Mouse (Mus musculus) embryonic facial prominence, embryonic 13.5 days (tissue): Measurements from ENCODE around the gene Rims1. TPM values are rescaled to one million over a fixed set of nuclear protein-coding genes. Genes with fewer than 3 reads are reported as not detected.

Experiments
- ATAC-seq: fragments of 200-750 bp; cut with Nextera tagmentation; 2 replicates; pipeline ENCODE4 v1.8.0; 2017; ENCODE audit warnings: low read depth; ENCODE audit not compliant: insufficient number of reproducible peaks, insufficient read depth, low FRiP score, low TSS enrichment
- H3K27ac ChIP-seq: fragments of 300-500 bp; sonication (generic); 2 replicates; pipeline ENCODE4 v1.5.1; 2015; ENCODE audit warnings: moderate library complexity, mild to moderate bottlenecking, inconsistent platforms
- H3K27me3 ChIP-seq: fragments of 300-500 bp; sonication (generic); 2 replicates; pipeline ENCODE4 v1.6.1; 2015; ENCODE audit warnings: mild to moderate bottlenecking, inconsistent platforms
- H3K36me3 ChIP-seq: fragments of 300-500 bp; sonication (generic); 2 replicates; pipeline ENCODE4 v1.6.1; 2015; ENCODE audit warnings: mild to moderate bottlenecking, inconsistent platforms
- H3K4me1 ChIP-seq: fragments of 300-500 bp; sonication (generic); 2 replicates; pipeline ENCODE4 v1.6.1; 2015; ENCODE audit warnings: inconsistent platforms
- H3K4me2 ChIP-seq: fragments of 300-500 bp; sonication (generic); 2 replicates; pipeline ENCODE4 v1.6.1; 2015; ENCODE audit warnings: moderate library complexity, mild to moderate bottlenecking, inconsistent platforms
- H3K4me3 ChIP-seq: fragments of 300-500 bp; sonication (generic); 2 replicates; pipeline ENCODE4 v1.5.1; 2015; ENCODE audit warnings: mild to moderate bottlenecking, inconsistent platforms
- H3K9ac ChIP-seq: fragments of 300-500 bp; sonication (generic); 2 replicates; pipeline ENCODE4 v1.6.1; 2015; ENCODE audit warnings: mild to moderate bottlenecking, inconsistent platforms
- H3K9me3 ChIP-seq: fragments of 300-500 bp; sonication (generic); 2 replicates; pipeline ENCODE4 v1.6.1; 2016; ENCODE audit warnings: inconsistent platforms
- WGBS: fragments of 180-500 bp; shearing (Covaris S2); methylation state at CpG from one replicate; pipeline ENCODE4 v1.1.7; 2015; ENCODE audit warnings: mixed read lengths; 5-methylcytosine and 5-hydroxymethylcytosine counted together
- polyA plus RNA-seq: library from polyadenylated mRNA; unstranded; fragments of >200 nt; fragmentation: Nextera tagmentation; extraction: Ambion mirVana; gene quantifications from 2 replicates; pipeline ENCODE4 v1.2.1, GENCODE M21; 2015

Rims1 gene
- polyA plus RNA-seq, 1 experiment from 2014 or later: 1.6 TPM

DNA sequence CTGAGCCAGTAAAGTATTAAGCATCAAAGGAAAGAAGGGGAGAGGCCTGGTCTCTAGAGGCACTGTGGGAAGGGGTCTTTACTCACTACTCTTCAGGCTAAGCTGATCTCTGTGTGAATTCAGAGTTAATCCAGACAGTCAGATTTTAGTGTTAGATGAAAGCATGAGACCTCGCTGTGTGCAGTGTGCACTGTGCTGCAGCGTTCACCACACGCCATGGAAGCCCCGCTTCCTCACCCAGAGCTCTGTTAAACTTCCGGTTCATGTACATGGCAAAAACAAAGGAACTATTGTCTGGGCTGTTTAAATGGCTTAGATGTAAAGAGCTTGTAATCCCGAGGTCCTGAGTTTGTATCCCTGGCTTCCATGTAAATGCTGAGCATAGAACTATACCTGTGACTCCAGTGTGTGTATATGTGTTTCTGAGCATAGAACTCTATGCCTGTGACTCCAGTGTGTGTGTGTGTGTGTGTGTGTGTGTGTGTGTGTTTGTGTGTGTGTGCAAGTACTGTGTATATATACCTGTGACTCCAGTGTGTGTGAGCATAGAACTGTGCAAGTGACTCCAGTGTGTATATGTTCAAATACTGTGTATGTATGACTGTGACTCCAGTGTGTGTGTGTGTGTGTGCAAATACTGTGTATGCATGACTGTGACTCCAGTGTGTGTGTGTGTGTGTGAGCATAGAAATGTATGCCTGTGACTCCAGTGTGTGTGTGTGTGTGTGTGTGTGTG, 484.7 kb downstream of the Rims1 start:
- H3K4me1 ChIP-seq: no peaks in the 10 kb centered on the region
- no peak overlapping the region for H3K27ac ChIP-seq
- H3K27me3 ChIP-seq: no peaks in the 10 kb centered on the region
- ATAC-seq: no peak
- no peak overlapping the region for H3K4me3 ChIP-seq
- H3K9ac ChIP-seq: no peak overlapping the region
- H3K9me3 ChIP-seq: no peaks in the 10 kb centered on the region
- 27% methylated on average over 6 of the region's 6 CpGs for WGBS
- H3K36me3 ChIP-seq: no peaks in the 10 kb centered on the region
- H3K4me2 ChIP-seq: no peak overlapping the region

DNA sequence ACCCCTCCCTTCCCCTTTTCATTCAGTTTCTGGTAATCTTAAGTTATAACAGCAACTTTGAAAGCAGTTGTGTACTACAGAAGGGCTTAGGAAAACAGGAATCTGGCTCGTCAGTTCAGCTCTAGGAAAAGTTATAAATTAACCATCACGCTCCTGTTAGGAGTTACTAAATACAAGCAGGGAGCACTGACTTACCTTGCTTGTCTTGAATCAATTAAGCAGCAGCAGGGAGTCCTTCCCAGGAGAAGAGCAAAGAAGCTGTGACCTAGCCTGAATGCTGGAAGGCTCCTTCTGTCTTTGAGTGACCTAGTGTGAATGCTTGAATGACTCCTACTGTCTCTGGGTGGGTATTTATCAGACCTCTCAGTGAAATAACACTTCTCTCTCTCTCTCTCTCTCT, 490.3 kb downstream of the Rims1 start:
- ATAC-seq: no peak
- H3K9me3 ChIP-seq: no peaks in the 10 kb centered on the region
- H3K27me3 ChIP-seq: no peaks in the 10 kb centered on the region
- no peak overlapping the region for H3K4me2 ChIP-seq
- no peak overlapping the region for H3K9ac ChIP-seq
- WGBS: 19% methylated on average over 2 of the region's 2 CpGs
- H3K4me1 ChIP-seq: no peaks in the 10 kb centered on the region
- no peak overlapping the region for H3K4me3 ChIP-seq
- no peak overlapping the region for H3K27ac ChIP-seq
- no peaks in the 10 kb centered on the region for H3K36me3 ChIP-seq

DNA sequence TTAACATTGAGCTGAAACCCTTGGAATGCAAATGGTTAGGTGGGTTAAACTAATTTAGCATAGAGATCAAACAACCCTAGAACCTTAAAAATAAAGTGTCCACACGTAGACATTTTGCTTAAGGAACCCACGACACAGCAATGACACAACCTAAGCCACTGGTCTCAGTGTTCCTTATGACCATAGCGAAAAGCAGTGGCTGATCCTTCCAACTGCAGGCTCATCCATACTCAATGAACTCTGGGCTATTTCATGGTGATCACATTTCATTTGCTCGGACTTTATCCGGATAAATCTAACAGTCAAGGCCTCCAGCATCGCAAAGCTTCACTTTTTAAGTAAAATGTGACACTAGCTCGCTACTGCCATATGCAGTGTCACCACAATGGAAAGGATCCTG, 494.3 kb downstream of the Rims1 start:
- no peak for ATAC-seq
- no peak overlapping the region for H3K9ac ChIP-seq
- H3K4me3 ChIP-seq: no peak overlapping the region
- no peaks in the 10 kb centered on the region for H3K9me3 ChIP-seq
- H3K4me1 ChIP-seq: no peaks in the 10 kb centered on the region
- no peak overlapping the region for H3K4me2 ChIP-seq
- no peak overlapping the region for H3K27ac ChIP-seq
- H3K36me3 ChIP-seq: no peaks in the 10 kb centered on the region
- H3K27me3 ChIP-seq: no peaks in the 10 kb centered on the region
- WGBS: 74% methylated on average over 7 of the region's 7 CpGs

- no peak overlapping the region for H3K27ac ChIP-seq
- H3K36me3 ChIP-seq: no peaks in the 10 kb centered on the region
- no peak overlapping the region for H3K9ac ChIP-seq
- H3K27me3 ChIP-seq: no peaks in the 10 kb centered on the region
- 78% methylated on average over 5 of the region's 5 CpGs for WGBS
- ATAC-seq: no peak
- no peaks in the 10 kb centered on the region for H3K4me1 ChIP-seq
- no peak overlapping the region for H3K4me3 ChIP-seq
- no peak overlapping the region for H3K4me2 ChIP-seq
- no peaks in the 10 kb centered on the region for H3K9me3 ChIP-seq
Measured at GRCm38 (mm10) chr1:22306519-22306918, 499.3 kb downstream of the Rims1 start.

DNA sequence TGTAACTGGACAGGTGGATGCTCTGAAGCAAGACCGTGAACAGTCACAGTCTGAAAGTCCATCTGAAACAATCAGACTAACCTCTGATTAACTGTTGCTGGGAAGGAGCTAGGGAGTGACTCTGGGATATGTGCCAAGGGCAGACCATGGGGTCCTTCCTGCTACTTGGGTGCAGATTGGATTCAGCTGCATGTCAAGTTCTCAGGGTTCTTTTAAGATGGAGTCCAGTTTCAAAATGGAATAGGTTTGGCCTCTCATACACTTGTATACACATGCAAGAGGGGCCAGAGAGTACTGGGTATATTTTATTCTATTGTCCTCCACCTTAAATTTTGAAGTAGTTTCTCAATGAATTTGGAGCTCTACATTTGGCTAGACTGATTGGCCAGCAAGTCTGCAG, 499.9 kb downstream of the Rims1 start:
- Histone ChIP-seq H3K36me3 (no peaks in the 10 kb centered on the region), H3K27me3 (no peaks in the 10 kb centered on the region), H3K27ac (no peak overlapping the region), H3K9me3 (no peaks in the 10 kb centered on the region), H3K4me1 (no peaks in the 10 kb centered on the region), H3K9ac (no peak overlapping the region), H3K4me2 (no peak overlapping the region), H3K4me3 (no peak overlapping the region)
- no peak for ATAC-seq
- 86% methylated on average over 1 of the region's 1 CpGs for WGBS

DNA sequence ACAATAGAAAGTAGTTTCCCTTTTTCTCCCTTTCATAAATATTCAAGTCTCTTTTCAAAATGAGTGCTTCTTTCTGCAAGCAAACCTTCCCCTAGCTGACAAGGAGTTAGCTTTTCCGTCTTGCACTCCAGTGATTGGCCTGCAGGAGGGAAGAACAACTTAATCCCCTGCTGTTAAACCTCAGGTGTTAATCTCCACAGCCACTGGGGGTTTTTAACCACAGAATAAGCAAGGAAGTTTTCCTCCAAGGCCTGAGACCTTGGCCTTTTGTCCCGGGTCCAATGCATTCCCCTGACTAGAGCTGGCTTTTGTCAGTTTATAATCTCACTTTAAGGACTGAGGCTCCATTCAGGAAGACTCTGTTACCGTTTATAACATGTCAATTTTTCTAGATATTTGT, 511.8 kb downstream of the Rims1 start:
- WGBS: 17% methylated on average over 3 of the region's 3 CpGs
- Histone ChIP-seq H3K4me2 (no peak overlapping the region), H3K9me3 (no peaks in the 10 kb centered on the region), H3K9ac (no peak overlapping the region), H3K4me3 (no peak overlapping the region), H3K27me3 (no peaks in the 10 kb centered on the region), H3K36me3 (no peaks in the 10 kb centered on the region), H3K4me1 (no peaks in the 10 kb centered on the region), H3K27ac (no peak overlapping the region)
- no peak for ATAC-seq

GRCm38 (mm10) chr1:22293310-22293709, 512.5 kb downstream of the Rims1 start:
- Histone ChIP-seq H3K4me3 (no peak overlapping the region), H3K27me3 (no peaks in the 10 kb centered on the region), H3K36me3 (no peaks in the 10 kb centered on the region), H3K9me3 (no peaks in the 10 kb centered on the region), H3K9ac (no peak overlapping the region), H3K4me1 (no peaks in the 10 kb centered on the region), H3K27ac (no peak overlapping the region), H3K4me2 (no peak overlapping the region)
- no peak for ATAC-seq
- 84% methylated on average over 2 of the region's 2 CpGs for WGBS

GRCm38 (mm10) chr1:22286807-22287206, 519.0 kb downstream of the Rims1 start:
- WGBS: 72% methylated on average over 2 of the region's 2 CpGs
- no peak for ATAC-seq
- Histone ChIP-seq H3K9me3 (no peaks in the 10 kb centered on the region), H3K4me2 (no peak overlapping the region), H3K4me1 (no peaks in the 10 kb centered on the region), H3K36me3 (no peaks in the 10 kb centered on the region), H3K27ac (no peak overlapping the region), H3K9ac (no peak overlapping the region), H3K27me3 (no peaks in the 10 kb centered on the region), H3K4me3 (no peak overlapping the region)

DNA sequence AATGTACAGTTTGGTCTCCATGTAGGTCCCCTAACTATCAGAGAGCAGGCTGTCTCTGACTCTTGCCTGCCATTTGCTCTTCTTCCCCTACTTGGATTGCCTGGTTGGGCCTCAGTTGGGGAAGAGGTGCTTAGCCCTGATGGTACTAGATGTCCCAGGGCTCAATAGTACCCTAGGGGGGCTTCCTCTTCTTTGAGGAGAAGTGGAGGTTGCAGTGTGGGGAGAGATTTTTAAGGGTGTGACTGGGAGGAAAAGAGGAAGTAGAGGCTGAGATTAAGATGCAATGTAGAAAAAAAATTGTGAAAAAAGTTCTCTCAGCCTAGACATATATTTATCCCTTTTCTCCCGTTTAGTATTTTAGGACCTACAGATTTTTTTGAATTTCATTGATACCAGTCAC, 525.8 kb downstream of the Rims1 start:
- H3K9me3 ChIP-seq: no peaks in the 10 kb centered on the region
- no peaks in the 10 kb centered on the region for H3K4me1 ChIP-seq
- WGBS: 86% methylated on average over 1 of the region's 1 CpGs
- no peak for ATAC-seq
- no peaks in the 10 kb centered on the region for H3K36me3 ChIP-seq
- H3K27me3 ChIP-seq: no peaks in the 10 kb centered on the region
- no peak overlapping the region for H3K4me3 ChIP-seq
- H3K4me2 ChIP-seq: no peak overlapping the region
- no peak overlapping the region for H3K27ac ChIP-seq
- H3K9ac ChIP-seq: no peak overlapping the region

DNA sequence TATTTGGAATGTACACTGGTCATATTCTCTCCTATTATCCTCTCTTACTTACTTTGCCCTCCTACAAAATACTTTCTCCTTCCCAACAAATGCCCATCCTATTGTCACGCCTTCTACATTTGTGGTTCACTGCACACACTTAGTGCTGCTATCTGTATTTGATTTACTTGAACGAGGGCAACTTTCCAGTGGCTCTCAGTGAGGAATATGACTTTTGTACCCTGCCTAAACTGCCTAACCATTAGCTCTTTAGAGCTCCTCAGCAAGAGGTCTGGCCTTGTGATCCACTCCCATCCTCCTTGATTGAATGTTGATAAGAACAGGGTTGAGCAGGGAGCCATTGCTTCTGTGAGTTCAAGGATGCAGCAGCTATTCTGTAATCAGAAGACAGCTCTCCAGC, 531.7 kb downstream of the Rims1 start:
- WGBS: 72% methylated on average over 2 of the region's 2 CpGs
- Histone ChIP-seq H3K27ac (no peak overlapping the region), H3K36me3 (no peaks in the 10 kb centered on the region), H3K9me3 (no peaks in the 10 kb centered on the region), H3K4me2 (no peak overlapping the region), H3K4me1 (no peaks in the 10 kb centered on the region), H3K9ac (no peak overlapping the region), H3K4me3 (no peak overlapping the region), H3K27me3 (no peaks in the 10 kb centered on the region)
- ATAC-seq: no peak

- ATAC-seq: no peak
- H3K9ac ChIP-seq: no peak overlapping the region
- no peak overlapping the region for H3K4me3 ChIP-seq
- H3K27me3 ChIP-seq: no peaks in the 10 kb centered on the region
- WGBS: 64% methylated on average over 5 of the region's 5 CpGs
- no peaks in the 10 kb centered on the region for H3K36me3 ChIP-seq
- no peaks in the 10 kb centered on the region for H3K9me3 ChIP-seq
- no peak overlapping the region for H3K4me2 ChIP-seq
- peaks cover 3% of the 10 kb centered on the region; the same call in 1 of the 2 replicates for H3K4me1 ChIP-seq
- H3K27ac ChIP-seq: no peak overlapping the region
Measured at GRCm38 (mm10) chr1:22270131-22270530, 535.7 kb downstream of the Rims1 start.

DNA sequence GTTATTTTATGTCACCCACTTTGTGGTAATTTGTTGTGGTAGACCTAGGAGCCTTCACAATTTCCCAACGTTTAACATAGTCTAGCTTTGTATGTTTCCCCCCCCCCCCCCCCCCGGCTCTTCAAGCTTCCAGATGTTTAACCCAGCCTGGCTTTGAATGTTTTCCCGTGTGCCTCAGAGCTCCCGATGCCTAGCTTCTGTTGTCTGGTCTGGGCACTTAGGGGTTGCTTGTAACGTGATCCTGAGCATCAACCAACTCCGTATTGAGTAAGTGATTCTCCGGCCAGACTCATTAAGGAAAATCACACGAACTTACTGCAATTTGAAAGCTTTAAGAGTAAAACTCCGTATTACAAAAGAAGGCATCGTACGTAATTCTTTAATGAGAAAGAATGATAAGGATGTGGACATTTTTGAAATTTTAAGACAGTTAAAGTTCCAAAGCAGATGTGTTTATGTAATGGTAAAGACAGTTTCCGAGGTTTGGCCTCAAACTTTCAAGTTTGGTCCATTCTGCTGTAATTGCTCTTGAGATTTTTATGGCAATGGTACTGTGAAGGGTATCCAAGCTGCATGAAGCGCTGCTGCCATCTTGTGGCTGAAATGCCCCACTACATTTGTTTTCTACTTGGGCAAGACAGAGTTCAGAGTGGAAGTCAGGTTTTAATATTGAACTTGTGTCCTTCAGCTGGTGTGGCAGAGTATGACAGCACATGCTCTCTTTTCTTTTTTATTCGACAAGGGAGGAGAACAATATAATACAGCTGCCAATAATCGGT, 537.0 kb downstream of the Rims1 start:
- WGBS: 11% methylated on average over 15 of the region's 15 CpGs
- Histone ChIP-seq H3K36me3 (no peaks in the 10 kb centered on the region), H3K4me1 (peaks cover 3% of the 10 kb centered on the region; the same call in 1 of the 2 replicates), H3K9ac (no peak overlapping the region), H3K4me3 (peak overlapping the region; percentile 22), H3K27ac (no peak overlapping the region), H3K27me3 (no peaks in the 10 kb centered on the region), H3K4me2 (peak overlapping the region; percentile 55), H3K9me3 (no peaks in the 10 kb centered on the region)
- ATAC-seq: peak; percentile 65; the same call in 1 of the 2 replicates
